Mouse (Mus musculus) midbrain, embryonic 10.5 days (tissue): ENCODE measurements around the gene Ccdc103. TPM values are rescaled to one million over a fixed set of nuclear protein-coding genes. Genes with fewer than 3 reads are reported as not detected.

Experiments
- DNase-seq: peaks from one replicate; pipeline ENCODE4 v3.0.0-alpha.2; 2017; ENCODE audit warnings: low spot score
- H3K27ac ChIP-seq: fragments of 300-500 bp; sonication (generic); replicated peaks from 2 replicates; pipeline ENCODE4 v1.5.1; 2016; ENCODE audit warnings: mild to moderate bottlenecking
- H3K27me3 ChIP-seq: fragments of 300-500 bp; sonication (generic); 2 replicates; pipeline ENCODE4 v1.6.1; 2016; ENCODE audit warnings: low read depth, mild to moderate bottlenecking; ENCODE audit not compliant: poor library complexity, severe bottlenecking
- H3K36me3 ChIP-seq: fragments of 300-500 bp; sonication (generic); 2 replicates; pipeline ENCODE4 v1.6.1; 2016; ENCODE audit warnings: mild to moderate bottlenecking, moderate library complexity
- H3K4me1 ChIP-seq: fragments of 300-500 bp; sonication (generic); 2 replicates; pipeline ENCODE4 v1.6.1; 2016
- H3K4me3 ChIP-seq: fragments of 300-500 bp; sonication (generic); 2 replicates; pipeline ENCODE4 v1.5.1; 2016; ENCODE audit warnings: mild to moderate bottlenecking, moderate library complexity
- H3K9me3 ChIP-seq: fragments of 300-500 bp; sonication (generic); replicated peaks from 2 replicates; pipeline ENCODE4 v1.6.1; 2016; ENCODE audit warnings: mild to moderate bottlenecking
- WGBS: fragments of 180-500 bp; shearing (Covaris S2); methylation state at CpG from one replicate; pipeline ENCODE4 v1.1.7; 2016; 5-methylcytosine and 5-hydroxymethylcytosine counted together
- polyA plus RNA-seq: library from polyadenylated mRNA; unstranded; fragments of >200 nt; fragmentation: Nextera tagmentation; extraction: Ambion mirVana; gene quantifications from 2 replicates; pipeline ENCODE4 v1.2.1, GENCODE M21; 2016

Gene Ccdc103
- polyA plus RNA-seq, result 2.2 and 2.7 TPM in 2 replicates

- Histone ChIP-seq H3K4me1 (peaks cover 24% of the 10 kb centered on the region), H3K4me3 (peak within 1 kb of the TSS; percentile 81), H3K36me3 (peaks cover 24% of the 10 kb centered on the region), H3K27me3 (peaks cover 21% of the 10 kb centered on the region), H3K27ac (peak within 1 kb of the TSS; percentile 98), H3K9me3 (no peaks in the 10 kb centered on the region)
- peak; percentile 93 for DNase-seq
- WGBS, result under 1% methylated on average over 62 of the region's 62 CpGs
Measured at GRCm38 (mm10) chr11:102880585-102881313, at the start of gene Ccdc103, which contains the start of gene Eftud2. Ccdc103 (plus strand) TSS chr11:102881204. Eftud2 (minus strand) TSS chr11:102880985.

- no peak for DNase-seq
- 77% methylated on average over 18 of the region's 18 CpGs for WGBS
- no peaks in the 10 kb centered on the region for H3K9me3 ChIP-seq
- no peak overlapping the region for H3K4me3 ChIP-seq
- no peaks in the 10 kb centered on the region for H3K27me3 ChIP-seq
- H3K4me1 ChIP-seq, result no peaks in the 10 kb centered on the region
- peaks cover 21% of the 10 kb centered on the region for H3K36me3 ChIP-seq
- H3K27ac ChIP-seq, result no peak overlapping the region
Measured at GRCm38 (mm10) chr11:102832700-102833297, 48.2 kb upstream of the Ccdc103 start.

- no peak overlapping the region for H3K27ac ChIP-seq
- peaks cover 36% of the 10 kb centered on the region for H3K36me3 ChIP-seq
- H3K4me3 ChIP-seq, result no peak overlapping the region
- no peaks in the 10 kb centered on the region for H3K9me3 ChIP-seq
- H3K27me3 ChIP-seq, result no peaks in the 10 kb centered on the region
- no peak for DNase-seq
- no peaks in the 10 kb centered on the region for H3K4me1 ChIP-seq
- 93% methylated on average over 10 of the region's 10 CpGs for WGBS
Measured at GRCm38 (mm10) chr11:102834219-102834618, 46.8 kb upstream of the Ccdc103 start.

- Histone ChIP-seq H3K27ac (no peak within 1 kb of the TSS), H3K4me1 (no peaks in the 10 kb centered on the region), H3K4me3 (no peak within 1 kb of the TSS), H3K9me3 (no peaks in the 10 kb centered on the region), H3K27me3 (no peaks in the 10 kb centered on the region), H3K36me3 (peaks cover 49% of the 10 kb centered on the region)
- WGBS, result 84% methylated on average over 4 of the region's 4 CpGs
- no peak for DNase-seq
Measured at GRCm38 (mm10) chr11:102835549-102835948, 45.5 kb upstream of the Ccdc103 start, which contains the start of gene Higd1b. Higd1b (plus strand) TSS chr11:102835849.

GRCm38 (mm10) chr11:102836146-102836545 lies 44.9 kb upstream of the Ccdc103 start:
- H3K4me1 ChIP-seq, result no peaks in the 10 kb centered on the region
- 90% methylated on average over 9 of the region's 9 CpGs for WGBS
- H3K36me3 ChIP-seq, result peaks cover 55% of the 10 kb centered on the region
- H3K4me3 ChIP-seq, result no peak overlapping the region
- no peak overlapping the region for H3K27ac ChIP-seq
- no peaks in the 10 kb centered on the region for H3K27me3 ChIP-seq
- H3K9me3 ChIP-seq, result no peaks in the 10 kb centered on the region
- no peak for DNase-seq

GRCm38 (mm10) chr11:102837385-102837784 lies 43.6 kb upstream of the Ccdc103 start:
- Histone ChIP-seq H3K27ac (no peak overlapping the region), H3K36me3 (peaks cover 67% of the 10 kb centered on the region), H3K27me3 (no peaks in the 10 kb centered on the region), H3K4me1 (no peaks in the 10 kb centered on the region), H3K9me3 (no peaks in the 10 kb centered on the region), H3K4me3 (no peak overlapping the region)
- no peak for DNase-seq
- WGBS, result 93% methylated on average over 1 of the region's 1 CpGs

- H3K4me3 ChIP-seq, result no peak overlapping the region
- no peaks in the 10 kb centered on the region for H3K4me1 ChIP-seq
- DNase-seq, result no peak
- H3K9me3 ChIP-seq, result no peaks in the 10 kb centered on the region
- 100% methylated on average over 2 of the region's 2 CpGs for WGBS
- H3K36me3 ChIP-seq, result peaks cover 75% of the 10 kb centered on the region
- H3K27ac ChIP-seq, result no peak overlapping the region
- no peaks in the 10 kb centered on the region for H3K27me3 ChIP-seq
Measured at GRCm38 (mm10) chr11:102838126-102838525, 42.9 kb upstream of the Ccdc103 start.

- DNase-seq, result no peak
- Histone ChIP-seq H3K4me1 (no peaks in the 10 kb centered on the region), H3K4me3 (no peak overlapping the region), H3K27me3 (no peaks in the 10 kb centered on the region), H3K9me3 (no peaks in the 10 kb centered on the region), H3K36me3 (peaks cover 80% of the 10 kb centered on the region), H3K27ac (no peak overlapping the region)
- 91% methylated on average over 9 of the region's 9 CpGs for WGBS
Measured at GRCm38 (mm10) chr11:102838616-102839150, 42.3 kb upstream of the Ccdc103 start.

GRCm38 (mm10) chr11:102845926-102846325 lies 35.1 kb upstream of the Ccdc103 start:
- Histone ChIP-seq H3K9me3 (no peaks in the 10 kb centered on the region), H3K27ac (no peak overlapping the region), H3K4me3 (no peak overlapping the region), H3K36me3 (peaks cover 100% of the 10 kb centered on the region), H3K27me3 (no peaks in the 10 kb centered on the region), H3K4me1 (no peaks in the 10 kb centered on the region)
- WGBS, result 90% methylated on average over 10 of the region's 10 CpGs
- no peak for DNase-seq

GRCm38 (mm10) chr11:102851883-102852282 lies 29.1 kb upstream of the Ccdc103 start:
- Histone ChIP-seq H3K4me3 (no peak overlapping the region), H3K27me3 (no peaks in the 10 kb centered on the region), H3K9me3 (no peaks in the 10 kb centered on the region), H3K4me1 (no peaks in the 10 kb centered on the region), H3K36me3 (peaks cover 100% of the 10 kb centered on the region), H3K27ac (no peak overlapping the region)
- peak; percentile 50 for DNase-seq
- 72% methylated on average over 5 of the region's 5 CpGs for WGBS

GRCm38 (mm10) chr11:102853760-102854159 lies 27.2 kb upstream of the Ccdc103 start:
- Histone ChIP-seq H3K4me1 (no peaks in the 10 kb centered on the region), H3K9me3 (no peaks in the 10 kb centered on the region), H3K27me3 (no peaks in the 10 kb centered on the region), H3K4me3 (no peak overlapping the region), H3K36me3 (peaks cover 100% of the 10 kb centered on the region), H3K27ac (no peak overlapping the region)
- DNase-seq, result no peak

GRCm38 (mm10) chr11:102855941-102856340 lies 25.1 kb upstream of the Ccdc103 start:
- WGBS, result 77% methylated on average over 6 of the region's 6 CpGs
- H3K36me3 ChIP-seq, result peaks cover 100% of the 10 kb centered on the region
- no peaks in the 10 kb centered on the region for H3K27me3 ChIP-seq
- no peak overlapping the region for H3K4me3 ChIP-seq
- H3K27ac ChIP-seq, result no peak overlapping the region
- no peaks in the 10 kb centered on the region for H3K9me3 ChIP-seq
- no peaks in the 10 kb centered on the region for H3K4me1 ChIP-seq
- no peak for DNase-seq

GRCm38 (mm10) chr11:102858951-102859350 lies 22.1 kb upstream of the Ccdc103 start:
- Histone ChIP-seq H3K4me3 (no peak overlapping the region), H3K4me1 (no peaks in the 10 kb centered on the region), H3K9me3 (no peaks in the 10 kb centered on the region), H3K27me3 (no peaks in the 10 kb centered on the region), H3K36me3 (peaks cover 100% of the 10 kb centered on the region), H3K27ac (no peak overlapping the region)
- 89% methylated on average over 11 of the region's 11 CpGs for WGBS
- DNase-seq, result no peak
